Mouse (Mus musculus): ENCODE measurements at regions not wholly inside any gene's neighbourhood (a gene's known extent, or its start where the extent isn't known, plus 50 kb on each side); places are given as distances from the start of the nearest gene placed in this dataset.
"Not testable (repeated sequence)": the region's sequence is repeated elsewhere in the genome, so short reads cannot be mapped to it uniquely, and the experiment has no call there.

- DNase-seq (ENCODE audit: low read depth, low spot score), result no peak
Measured at GRCm38 (mm10) chr11:63211501-63211900, 82.7 kb downstream of the Pmp22 start.

DNA sequence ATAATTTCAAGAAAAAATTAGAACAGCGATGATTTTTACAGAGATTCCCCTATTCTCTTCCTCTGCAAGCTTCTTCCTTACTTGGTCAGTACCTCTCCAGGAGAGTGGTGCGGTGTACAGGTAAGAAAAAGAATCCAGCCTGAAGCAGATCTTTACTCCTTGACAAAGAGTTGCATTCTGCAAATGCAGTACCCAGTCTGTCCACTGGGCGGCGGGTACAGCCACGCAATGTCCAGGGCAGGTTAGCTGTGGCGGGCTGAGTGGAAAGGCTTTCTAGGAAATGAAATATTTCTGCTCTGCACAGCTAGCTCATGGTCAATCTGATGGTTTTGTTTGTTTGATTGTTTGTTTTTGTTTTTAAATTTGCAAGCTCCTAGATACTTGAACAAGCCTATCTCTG, 84.3 kb downstream of the Pmp22 start:
- DNase-seq (ENCODE audit: low read depth, low spot score), result peak; percentile 41

GRCm38 (mm10) chr11:63213901-63214425, 85.2 kb downstream of the Pmp22 start:
- no peak for DNase-seq (ENCODE audit: low read depth, low spot score)

DNA sequence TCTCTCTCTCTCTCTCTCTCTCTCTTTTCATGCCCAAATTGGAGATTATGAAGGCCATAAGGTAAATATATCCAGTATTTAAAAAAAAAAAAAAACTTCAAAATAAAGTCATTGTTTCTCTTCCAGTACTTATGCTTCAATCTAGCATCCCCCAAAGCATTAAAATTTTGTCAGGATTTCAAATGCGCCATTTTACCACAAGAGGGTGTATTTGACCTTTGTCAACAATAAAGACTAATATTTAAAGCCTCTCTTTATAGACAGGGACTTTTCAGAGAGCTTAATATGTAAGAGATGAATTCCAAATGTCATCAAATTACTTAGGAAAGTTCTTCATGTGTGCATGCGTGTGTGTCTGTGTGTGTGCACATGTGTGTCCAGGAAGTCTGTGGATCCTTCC, 87.2 kb downstream of the Pmp22 start:
- no peak for DNase-seq (ENCODE audit: low read depth, low spot score)

DNA sequence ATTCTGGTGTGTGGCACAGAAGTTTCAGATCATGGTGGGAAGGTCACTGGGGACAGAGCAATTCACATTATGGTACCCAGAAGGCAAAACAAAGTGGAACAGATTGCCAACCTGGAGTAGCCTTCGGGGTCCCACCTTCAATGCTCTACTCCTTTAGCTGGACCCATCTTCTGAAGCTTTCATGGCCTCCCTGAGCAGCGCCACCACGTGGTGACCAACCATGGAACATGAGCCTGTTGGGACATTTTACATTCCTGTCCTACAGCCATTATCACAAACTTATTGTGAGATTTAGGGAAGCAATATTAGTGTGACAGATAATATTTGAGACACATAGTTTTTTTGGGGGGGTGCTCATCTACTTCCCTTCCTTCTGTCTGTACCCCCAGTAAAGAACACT, 88.3 kb downstream of the Pmp22 start:
- DNase-seq (ENCODE audit: low read depth, low spot score), result no peak

DNA sequence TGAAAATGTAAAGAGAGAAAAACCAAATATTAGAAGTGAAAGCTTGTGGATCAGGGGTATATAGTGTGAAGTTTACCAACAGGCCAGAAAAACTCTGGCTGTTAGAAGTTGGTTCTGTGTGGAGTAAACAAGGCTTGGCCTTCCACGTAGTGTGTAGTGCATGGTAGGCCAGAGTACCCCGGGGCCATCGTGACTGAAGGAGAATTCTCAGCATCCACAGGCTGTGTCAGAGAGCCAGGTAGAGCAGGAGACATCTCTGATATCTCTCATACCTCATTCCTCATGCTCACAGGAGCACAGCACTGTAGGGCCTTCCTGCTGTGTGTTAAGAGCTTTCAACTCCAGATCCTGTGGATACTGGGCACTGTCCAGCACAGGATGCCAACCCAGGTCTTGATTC, 97.7 kb downstream of the Pmp22 start:
- no peak for DNase-seq (ENCODE audit: low read depth, low spot score)

DNA sequence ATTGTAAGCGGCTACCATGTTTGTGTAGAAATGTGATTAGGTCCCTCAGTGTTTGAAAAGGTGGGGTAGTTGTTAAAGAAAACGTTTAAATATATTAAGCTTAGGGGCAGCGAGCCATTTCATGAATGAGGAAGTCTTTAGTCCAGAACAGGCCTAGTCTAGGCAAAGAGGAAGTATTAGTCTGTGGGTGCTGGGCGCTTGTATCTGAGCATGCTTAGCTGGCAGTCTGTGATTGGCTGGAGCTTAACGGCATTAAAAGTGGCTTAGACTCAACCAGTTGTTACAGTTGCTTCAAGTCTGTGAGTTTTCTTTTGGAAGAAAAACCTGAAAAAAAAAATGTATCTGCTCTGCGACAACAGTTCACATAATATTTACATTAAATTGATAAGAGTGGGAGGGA, 102.0 kb downstream of the Pmp22 start:
- DNase-seq (ENCODE audit: low read depth, low spot score), result no peak

DNA sequence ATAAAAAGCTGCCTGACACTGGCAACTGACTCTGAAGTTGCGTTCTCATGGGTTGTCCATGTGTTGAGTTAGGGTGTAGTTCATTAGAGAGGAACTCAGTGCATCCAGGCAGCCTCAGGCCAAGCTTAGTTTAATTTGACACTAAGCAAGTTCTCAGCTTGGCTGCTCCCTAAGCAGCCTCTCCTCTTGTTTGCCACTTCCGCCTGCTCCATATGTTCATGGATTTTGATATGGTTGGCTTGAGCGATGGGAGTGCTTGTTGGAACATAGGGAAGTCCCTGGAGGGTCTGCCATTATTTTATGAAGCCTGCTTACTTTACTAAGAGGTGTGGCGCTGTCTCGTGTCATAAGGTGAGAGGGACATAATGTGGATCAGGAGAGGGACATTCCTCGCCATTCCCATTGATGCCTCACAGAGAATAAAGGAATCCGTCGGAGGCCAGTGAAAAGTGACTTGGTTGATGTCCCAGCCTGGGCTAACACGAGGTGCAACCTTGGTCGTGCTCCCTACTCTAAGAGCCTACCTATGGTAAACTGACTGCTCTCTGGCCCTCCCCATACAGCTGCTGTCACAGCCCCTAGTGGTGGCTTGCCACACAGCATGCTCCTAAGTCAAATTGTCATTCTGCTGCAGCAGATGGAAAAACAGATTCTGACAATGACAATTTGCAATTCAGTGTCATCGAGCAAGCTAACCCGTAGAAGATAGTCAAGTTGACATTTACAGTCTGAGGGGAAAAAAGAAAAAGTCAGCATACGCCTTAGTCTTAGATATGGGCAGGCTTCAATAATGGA, 104.6 kb downstream of the Pmp22 start:
- no peak for DNase-seq (ENCODE audit: low read depth, low spot score)

DNA sequence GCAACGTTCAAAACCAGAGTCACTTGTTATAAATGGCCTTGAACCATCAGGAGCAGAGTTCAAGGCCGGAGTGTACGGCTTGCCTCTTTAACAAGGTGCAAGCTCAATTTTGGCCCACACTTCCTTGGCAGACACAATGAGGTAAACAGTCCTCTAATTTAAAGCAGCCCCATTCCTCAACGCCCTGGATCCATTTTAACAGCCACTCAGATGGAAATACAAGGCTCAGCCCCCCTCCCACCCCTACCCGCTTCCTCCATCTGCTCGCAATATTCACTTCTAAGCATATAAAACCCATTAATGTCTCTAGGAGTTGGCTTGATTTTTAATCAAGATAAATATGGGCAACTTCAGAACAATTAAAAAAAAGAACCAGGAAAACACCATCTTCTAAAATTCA, 105.7 kb downstream of the Pmp22 start:
- DNase-seq (ENCODE audit: low read depth, low spot score), result no peak

GRCm38 (mm10) chr11:63238655-63239054, 109.9 kb downstream of the Pmp22 start:
- no peak for DNase-seq (ENCODE audit: low read depth, low spot score)

GRCm38 (mm10) chr11:63243906-63244416, 115.2 kb downstream of the Pmp22 start:
- DNase-seq (ENCODE audit: low read depth, low spot score), result no peak

- no peak for DNase-seq (ENCODE audit: low read depth, low spot score)
Measured at GRCm38 (mm10) chr11:63245041-63245440, 116.3 kb downstream of the Pmp22 start.

DNA sequence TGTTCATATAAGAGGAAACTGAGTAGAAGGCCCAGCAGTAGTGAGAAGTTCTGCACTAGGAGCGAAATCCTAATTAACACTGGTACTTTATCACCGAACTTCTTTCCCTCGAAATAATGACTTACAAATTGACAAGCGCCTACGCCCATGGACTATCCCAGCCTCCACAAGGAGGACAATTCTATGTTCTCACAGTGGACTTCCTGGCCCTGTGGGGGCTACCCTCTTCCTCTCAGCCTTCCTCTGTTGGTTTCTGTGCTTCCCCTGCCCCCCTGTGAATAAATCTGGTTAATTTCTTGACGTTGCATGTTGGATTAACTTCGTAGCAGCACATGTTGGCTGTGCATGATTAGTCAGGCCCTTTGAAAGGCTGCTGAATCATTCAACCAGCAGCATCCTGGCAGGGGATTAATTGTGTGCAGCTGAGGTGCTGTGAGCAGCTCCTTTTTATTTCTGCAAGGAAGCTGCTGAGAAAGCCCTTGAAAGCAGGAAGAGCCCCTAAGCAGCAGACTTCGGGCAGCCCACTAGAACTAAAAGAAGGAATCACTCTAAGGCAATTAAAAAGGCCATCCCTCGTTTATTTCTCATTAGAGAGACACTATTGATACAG, 117.4 kb downstream of the Pmp22 start:
- DNase-seq (ENCODE audit: low read depth, low spot score), result no peak

DNA sequence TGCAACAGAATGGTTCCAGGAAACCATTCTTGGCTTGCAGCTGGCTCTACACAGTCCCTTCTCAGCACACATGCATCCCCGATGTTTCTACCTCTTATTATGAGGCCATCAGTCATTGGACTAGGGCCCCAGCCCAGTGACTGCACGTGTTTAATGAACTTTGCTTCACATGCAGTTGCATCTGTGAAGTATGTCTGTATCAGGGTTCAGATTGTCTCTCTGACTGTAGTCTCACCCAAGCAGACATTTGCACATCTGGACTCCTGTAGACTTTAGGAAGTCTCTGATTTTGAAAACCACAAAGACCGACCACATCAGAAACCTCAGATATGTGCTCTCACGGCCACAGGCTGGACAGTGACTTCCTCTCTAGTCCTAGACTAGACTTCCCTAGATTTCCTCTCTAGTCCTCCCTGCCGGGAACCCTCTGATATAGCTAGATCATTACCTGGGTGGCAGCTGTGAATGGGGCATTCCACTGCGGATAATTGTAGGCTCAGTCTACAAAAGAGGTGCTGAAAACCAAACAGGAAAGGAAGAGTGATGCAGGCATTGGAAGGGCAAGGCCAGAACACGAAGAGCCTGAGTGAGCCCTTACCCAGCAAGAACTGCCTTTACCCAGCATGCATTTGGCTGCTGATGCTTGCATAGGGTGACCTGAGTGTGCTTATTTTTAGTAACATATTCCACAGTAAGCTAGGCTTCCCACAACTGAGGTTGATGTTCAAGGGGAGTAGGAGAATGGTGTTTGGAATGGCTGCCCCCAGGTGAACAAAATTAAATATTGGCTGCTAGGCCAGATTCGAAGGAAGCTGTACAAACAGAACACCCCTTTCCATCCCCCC, 123.5 kb downstream of the Pmp22 start:
- DNase-seq (ENCODE audit: low read depth, low spot score), result no peak

DNA sequence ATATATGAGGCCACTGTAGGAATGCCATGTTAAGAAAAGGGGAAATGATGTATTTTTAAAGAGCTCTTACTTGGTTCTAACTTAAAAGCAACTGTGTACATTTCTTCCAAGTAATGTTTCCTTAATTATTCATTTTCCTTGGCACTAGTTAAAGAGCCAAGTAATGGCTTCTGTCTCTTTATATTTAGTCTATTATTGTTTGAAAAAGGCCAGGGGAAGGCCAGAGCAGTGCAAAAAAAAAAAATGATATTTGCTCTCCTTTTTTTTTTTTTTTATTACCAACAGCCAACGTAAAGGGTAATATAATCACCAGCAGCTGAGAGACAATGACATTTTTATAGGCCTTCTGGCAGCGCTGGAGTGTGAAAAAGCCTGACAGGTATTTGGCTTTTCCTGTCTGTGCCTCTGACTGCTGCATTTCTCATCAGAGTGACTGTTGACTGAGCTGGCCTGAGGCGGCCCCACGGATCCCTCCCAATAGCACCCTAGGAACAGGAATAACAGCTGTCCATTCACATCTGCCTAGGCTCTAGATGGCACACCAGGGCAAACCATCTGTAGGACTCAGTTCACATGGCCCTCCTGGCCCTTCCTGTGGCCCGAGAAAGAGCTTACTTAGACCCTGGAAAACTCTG, 124.3 kb downstream of the Pmp22 start:
- no peak for DNase-seq (ENCODE audit: low read depth, low spot score)

DNA sequence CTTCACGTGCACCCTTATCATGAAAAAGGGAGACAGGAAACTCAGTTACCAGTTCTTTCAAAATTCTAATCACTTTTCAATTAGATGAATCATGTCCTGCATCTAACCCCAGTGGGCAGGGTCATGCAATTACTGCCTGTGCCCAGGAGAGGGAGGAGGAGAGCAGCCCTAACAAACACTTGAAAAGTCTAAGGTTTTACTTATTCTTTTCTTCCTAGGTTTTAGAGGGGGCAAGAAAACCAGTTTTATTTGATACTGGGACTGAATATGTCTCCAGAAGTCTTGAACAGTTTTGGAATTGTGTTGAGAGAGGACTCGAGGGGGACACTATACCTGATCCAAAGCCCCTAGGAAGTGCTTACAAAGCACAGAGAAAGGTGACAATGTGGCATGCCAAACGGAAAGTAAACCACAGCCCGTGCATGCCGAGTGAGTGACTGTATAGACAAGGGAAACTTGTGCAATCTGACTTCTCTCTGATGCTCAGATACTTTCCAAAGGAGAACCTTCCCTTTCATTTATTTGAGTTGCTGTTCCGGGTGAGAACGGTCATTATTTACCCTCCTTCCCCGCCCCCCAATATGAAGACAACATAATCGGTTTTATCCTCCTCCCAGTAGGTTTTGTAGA, 135.8 kb downstream of the Pmp22 start:
- peak; percentile 11 for DNase-seq (ENCODE audit: low read depth, low spot score)

GRCm38 (mm10) chr11:63266290-63266689, 137.5 kb downstream of the Pmp22 start:
- not testable (repeated sequence) for DNase-seq (ENCODE audit: low read depth, low spot score)

- no peak for DNase-seq (ENCODE audit: low read depth, low spot score)
Measured at GRCm38 (mm10) chr11:63276641-63277040, 147.9 kb downstream of the Pmp22 start.

- no peak for DNase-seq (ENCODE audit: low read depth, low spot score)
Measured at GRCm38 (mm10) chr11:63281839-63282238, 153.1 kb downstream of the Pmp22 start.

- no peak for DNase-seq (ENCODE audit: low read depth, low spot score)
Measured at GRCm38 (mm10) chr11:63282541-63282940, 153.8 kb downstream of the Pmp22 start.

GRCm38 (mm10) chr11:63286026-63286425, 157.2 kb downstream of the Pmp22 start:
- no peak for DNase-seq (ENCODE audit: low read depth, low spot score)

Measured in CD4-positive helper T cell, adult 2 months (primary cell).